Mouse (Mus musculus) spleen, adult 18-20 months (tissue): ENCODE data around the gene Rcor1.

Source experiments
- DNase-seq, 2 experiments: peaks; one replicate each; pipeline ENCODE4 v3.0.0; 2022; ENCODE audit warnings: mixed read lengths in 2 of 2

Gene Rcor1

DNA sequence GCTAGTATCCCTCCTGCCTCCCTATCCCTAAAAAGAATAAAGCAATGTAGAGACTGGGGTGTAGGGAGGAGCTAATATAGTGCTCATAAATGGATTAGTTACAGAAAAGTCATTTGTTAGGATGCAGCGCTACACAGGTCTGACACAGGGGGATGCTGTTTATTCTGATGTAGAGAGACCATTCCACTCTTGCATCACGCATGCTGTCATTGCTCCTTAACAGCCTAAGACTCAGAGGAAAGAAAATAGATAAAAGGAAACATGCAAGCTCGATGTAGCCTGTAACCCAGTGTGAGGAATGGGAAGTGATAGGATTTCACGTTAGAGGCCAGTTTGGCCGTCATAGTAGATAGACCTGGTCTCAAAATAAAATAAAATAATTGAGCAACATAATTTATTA lies 31.9 kb downstream of the Rcor1 start:
- DNase-seq = no peak

GRCm38 (mm10) chr12:111071477-111072152 lies 32.5 kb downstream of the Rcor1 start:
- DNase-seq = peak; percentile 65 to 68

DNA sequence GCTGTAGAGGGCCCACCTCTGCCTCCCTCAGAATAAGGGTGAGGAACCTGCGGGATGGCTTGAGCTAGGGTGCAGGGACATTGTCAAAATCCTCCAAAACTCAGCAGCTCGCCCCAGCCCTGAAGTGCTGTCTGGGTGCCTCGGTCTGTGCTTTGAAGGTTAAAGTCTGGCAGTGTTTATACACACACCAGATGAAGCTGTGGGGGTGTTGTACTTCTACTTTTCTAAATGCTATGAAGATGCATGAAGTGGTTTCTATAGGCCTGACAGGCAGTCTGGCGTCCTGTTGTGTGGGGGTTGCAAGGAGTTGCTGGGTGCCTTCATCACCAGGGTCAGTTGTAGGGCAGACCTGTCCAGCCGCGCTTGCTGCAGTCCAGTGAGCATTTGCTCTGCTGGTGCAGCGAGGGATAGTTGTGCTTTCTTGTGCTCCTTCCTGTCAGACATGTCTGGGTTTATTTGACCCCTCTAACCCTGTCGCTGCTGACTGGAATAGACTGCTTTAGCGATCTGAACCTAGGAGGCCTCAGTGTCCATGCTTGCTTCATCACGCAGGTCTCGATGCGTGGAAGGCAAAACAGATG lies 37.3 kb downstream of the Rcor1 start:
- DNase-seq = no peak

DNA sequence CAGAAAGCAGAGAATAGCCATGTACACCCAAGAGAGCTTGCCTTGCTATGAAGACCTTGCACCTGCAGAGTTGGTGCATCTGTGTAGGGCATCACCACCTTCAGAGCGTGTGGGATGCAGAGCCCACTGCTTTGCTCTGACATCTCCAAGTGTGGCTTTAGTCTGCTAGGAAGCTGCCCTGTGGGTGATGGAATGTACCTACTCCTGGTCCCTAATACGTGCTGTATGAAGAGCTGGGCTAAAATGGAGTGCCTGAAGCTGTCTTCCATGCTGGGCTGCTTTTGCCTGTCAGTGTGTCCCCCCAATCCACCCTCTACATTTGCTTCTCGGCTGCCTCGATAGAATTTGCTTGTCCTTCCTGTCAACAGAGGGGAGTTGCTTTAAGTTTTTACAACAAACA lies 46.4 kb downstream of the Rcor1 start:
- no peak for DNase-seq

GRCm38 (mm10) chr12:111087066-111087465 lies 47.9 kb downstream of the Rcor1 start:
- DNase-seq = no peak

DNA sequence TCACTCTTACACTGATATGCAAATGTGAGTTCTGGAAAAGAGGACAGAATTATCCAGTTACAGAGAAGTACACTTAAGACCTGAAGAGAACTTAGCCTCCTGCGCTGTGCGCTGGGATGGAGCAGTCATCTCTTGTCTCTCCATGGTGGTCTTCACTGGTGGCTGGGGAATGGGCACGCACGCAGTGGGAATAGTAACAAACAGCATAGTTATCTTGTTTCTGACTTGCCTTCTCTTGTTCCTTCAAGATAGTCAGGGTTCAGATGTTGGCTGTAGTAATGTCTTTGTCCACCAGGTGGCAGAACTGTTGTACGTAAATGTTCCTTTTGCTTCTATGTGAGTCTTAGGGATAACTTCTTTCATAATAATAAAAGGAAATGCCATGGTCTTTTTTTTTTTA lies 49.0 kb downstream of the Rcor1 start:
- DNase-seq = peak; percentile 7 to 76

- DNase-seq = no peak
Measured at GRCm38 (mm10) chr12:111088731-111089141, 49.6 kb downstream of the Rcor1 start.

DNA sequence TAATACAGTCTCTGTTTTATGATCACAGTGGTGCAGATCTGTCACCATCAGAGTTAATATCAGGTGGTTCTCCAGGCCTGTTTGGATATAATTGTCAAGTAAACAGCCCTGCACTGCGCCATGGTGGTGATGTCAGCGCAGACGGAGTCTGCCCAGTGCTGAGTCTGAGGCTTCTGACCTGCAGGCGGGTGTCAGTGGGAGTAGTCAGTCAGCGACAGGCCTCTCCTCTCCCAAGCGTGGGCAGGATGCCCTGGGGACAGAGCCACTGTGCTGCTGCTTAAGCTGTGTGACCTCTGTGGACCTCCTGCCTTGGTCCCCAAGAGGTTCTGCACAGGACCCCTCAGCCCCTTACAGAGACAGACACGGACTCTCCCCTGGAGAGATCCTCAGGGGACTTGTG lies 50.0 kb downstream of the Rcor1 start:
- no peak for DNase-seq

DNA sequence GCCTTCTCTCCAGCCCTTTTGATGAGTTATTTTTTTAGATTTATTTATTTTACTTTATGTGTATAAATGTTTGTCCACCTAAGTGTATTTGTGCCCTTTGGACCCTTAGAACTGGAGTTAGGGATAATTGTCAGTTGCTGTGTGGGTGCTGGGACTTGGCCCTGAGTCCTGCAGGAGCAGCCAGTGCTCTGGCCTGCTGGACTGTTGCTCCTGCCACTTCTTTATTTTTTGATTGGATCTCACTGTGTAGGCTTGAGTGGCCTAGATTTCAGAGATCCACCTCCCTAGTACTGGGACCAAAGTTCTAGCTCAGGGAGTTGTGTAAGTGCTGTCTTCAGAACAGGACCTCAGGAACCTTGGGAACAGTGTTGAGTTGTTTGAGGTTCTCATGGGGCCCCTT lies 51.6 kb downstream of the Rcor1 start:
- no peak for DNase-seq

DNA sequence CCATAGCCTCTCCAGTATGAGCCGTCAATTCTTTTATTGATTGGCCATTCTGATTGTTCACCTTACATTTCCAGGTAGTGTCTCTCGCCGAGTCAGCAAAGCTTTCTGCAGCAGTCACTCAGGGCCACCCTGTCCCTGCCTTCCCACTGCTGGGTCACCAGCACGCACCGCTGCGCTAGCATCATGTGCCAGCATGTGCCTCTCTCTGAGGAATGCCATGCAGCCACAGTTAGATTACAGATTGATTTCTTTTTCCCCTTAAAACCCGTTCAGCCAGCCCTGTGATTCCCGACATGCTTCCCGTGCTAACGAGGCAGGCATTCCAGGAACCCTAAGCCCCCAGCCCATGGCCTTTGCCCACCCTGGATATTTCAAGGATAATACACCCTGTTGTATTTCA lies 52.8 kb downstream of the Rcor1 start:
- DNase-seq = no peak

- no peak for DNase-seq
Measured at GRCm38 (mm10) chr12:111094073-111094472, 54.9 kb downstream of the Rcor1 start.

GRCm38 (mm10) chr12:111095086-111095485 lies 55.9 kb downstream of the Rcor1 start:
- DNase-seq = no peak

DNA sequence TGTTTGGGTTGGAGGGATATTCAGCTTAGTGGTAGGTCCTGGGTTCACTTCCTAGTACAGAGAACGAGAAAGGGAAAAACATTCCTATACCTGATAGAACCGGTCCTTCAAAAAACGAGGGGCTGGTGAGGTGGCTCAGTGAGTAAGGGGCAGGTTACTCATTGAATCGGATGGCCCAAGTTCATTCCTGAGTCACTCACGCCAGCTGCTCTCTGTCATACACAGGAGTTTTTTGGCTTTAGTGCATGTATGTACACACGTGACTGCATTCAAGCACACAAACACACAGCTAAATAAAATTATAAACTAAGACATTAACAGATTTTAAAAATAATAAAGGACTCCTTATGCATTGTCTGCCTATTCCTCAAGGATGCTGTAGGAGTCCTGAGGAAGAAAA lies 57.1 kb downstream of the Rcor1 start:
- DNase-seq = no peak

DNA sequence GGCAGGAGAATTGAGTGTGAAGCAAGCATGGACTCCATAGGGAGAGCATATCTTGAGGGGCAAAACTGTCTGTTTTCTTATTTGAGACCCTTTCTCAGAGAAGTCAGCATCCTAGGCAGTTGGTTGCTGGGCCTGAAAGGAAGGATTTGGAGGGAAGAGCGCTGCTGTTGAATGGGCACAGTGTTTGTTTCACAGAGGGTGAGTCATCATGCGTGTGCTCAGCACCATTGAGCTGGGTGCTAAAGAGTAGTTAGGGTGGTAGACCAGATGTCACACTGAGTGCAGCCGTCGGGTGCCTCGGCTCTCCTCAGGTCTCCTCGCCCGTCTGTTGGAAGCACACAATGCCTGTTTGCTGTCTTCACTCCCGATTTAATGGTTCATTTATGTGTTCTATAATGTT lies 57.9 kb downstream of the Rcor1 start:
- DNase-seq = no peak

- DNase-seq = no peak
Measured at GRCm38 (mm10) chr12:111111176-111111575, 72.0 kb downstream of the Rcor1 start.

DNA sequence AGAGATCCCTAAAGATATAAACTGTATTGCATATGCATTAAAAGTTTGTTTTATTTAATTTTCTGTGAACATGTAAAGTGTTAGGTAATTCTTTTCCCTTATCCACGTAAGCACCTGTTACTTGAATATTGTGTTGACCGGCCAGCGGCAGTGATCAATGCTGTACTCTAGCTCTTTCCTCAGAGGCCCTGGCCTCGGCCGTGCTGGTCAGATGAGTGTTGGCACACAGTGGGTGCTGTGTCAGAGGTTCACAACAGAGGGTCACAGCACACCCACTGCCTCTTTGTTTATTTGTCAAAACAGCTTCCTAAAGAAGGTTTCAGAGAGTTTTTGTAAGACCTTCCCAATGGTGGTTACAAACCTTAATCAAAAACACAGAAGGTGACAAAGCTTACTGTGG lies 75.4 kb downstream of the Rcor1 start:
- DNase-seq = no peak

DNA sequence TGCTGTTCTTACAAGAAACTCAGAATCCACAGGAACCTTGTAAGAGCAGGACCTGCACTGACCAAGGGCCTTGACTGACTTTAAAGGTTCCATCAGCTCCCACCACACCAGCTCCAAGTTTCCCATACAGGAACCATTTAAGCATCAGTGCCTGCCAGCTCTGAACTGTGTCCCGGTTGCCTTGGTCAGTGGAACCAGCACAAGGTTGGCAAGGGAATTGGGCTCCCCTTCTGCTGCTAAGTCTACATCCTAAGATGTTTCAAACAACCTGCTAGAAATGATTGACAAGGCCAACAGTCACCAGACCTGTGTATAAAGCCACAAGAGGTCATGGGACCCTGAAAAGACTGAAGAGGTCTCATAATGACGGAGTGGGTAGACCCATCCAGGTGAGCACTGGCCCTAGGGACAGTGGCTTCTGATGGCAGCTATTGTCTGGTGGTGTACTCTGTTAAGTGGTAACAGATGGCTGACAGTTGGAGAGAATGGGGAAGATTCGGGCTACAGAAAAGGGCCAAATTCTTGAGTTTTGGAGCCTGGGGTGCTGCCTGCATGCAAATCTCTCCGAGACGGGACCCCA lies 80.4 kb downstream of the Rcor1 start:
- no peak for DNase-seq

DNA sequence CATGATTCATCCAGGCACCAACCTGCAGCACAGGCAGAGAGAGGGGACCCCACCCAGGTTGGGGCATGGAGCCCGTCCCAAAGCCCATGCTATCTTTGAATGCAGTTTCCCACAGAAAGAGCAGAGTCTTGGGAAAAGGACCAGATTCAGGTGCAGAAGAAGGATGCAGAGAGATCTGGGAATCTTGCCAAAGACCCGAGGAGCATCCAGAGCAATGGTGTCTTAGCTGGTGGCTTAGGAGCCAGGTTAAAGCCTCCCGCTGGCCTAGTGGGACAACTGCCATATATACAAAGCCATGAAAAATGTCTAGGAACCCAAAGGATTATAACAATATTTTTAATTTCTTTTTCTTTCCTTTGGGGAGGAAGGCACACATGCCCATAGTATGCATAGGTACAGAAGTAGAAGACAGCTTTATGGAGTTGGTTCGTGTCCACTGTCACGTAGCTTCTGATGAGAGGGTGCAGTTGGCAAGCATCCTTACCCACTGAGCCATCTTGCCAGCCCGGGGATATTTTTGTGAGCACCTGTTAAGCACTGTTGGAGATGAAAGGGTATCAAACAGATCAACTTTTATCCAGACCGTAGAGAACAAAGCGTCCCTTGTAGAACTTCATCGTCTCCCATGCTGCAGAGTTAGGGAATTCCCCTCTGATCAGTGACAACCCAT lies 82.0 kb downstream of the Rcor1 start:
- DNase-seq = no peak

- DNase-seq = no peak
Measured at GRCm38 (mm10) chr12:111122332-111122852, 83.2 kb downstream of the Rcor1 start.

DNA sequence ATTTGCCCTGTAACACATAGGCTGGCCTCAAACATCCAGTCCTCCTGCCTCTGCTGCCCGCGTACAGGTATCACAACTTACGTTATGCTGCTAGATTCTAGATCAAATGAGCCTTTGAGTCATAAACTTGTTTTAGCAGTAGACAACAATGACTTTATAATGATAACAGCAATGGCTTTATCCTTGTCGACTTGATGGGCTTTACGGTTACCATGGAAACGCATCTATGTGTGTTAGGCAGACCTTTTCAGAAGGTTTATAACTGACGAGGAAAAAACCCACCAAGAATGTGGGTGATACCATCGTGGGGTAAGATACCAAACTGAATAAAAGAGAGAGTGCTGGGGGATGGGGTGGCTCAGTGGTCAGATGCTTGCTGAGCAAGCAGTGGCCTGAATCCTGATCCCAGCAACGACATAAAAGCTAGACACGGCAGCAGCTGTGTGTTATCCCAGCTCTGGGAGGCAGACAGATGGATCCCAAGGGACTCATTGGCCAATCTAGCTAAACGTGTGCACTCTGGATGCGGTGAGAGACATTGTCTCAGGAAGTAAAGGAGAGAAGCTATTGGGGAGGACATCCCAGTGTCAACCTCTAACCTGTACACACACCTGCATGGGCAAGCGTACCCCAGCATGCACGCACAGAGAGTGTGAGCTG lies 85.6 kb downstream of the Rcor1 start:
- no peak for DNase-seq

GRCm38 (mm10) chr12:111125666-111126065 lies 86.5 kb downstream of the Rcor1 start:
- no peak for DNase-seq

GRCm38 (mm10) chr12:111134169-111134568 lies 95.0 kb downstream of the Rcor1 start:
- DNase-seq = no peak
